ENCODE assay signal across 15 mouse cellular contexts in genomic region chr7:83074399-83074970, GRCm38 (mm10).
DNase-seq lines count a peak whose midpoint lies in the region; ATAC-seq and TF ChIP-seq lines count a peak whose summit lies in the region.
"Had no signal": no experiment of that assay in that cellular context is flagged by ENCODE, and none has a peak within 500 bp of the region (broad histone marks: within the 10 kb centered on the region; RNA-seq: fewer than 3 reads in every experiment).

No protein-coding gene starts in this region.

- H3K27ac ChIP-seq in hindbrain, embryonic 15.5 days (replicated peaks) = no peak overlapping the region
- no peak overlapping the region for H3K27ac ChIP-seq in hindbrain, embryonic 12.5 days
- H3K27ac ChIP-seq in forebrain, embryonic 14.5 days (ENCODE audit: low read depth, low read length) = peak overlapping the region; percentile 64
- no peak overlapping the region for H3K27ac ChIP-seq in thymus, adult 2 months (ENCODE audit: control insufficient read depth, insufficient read depth, low read length)
- H3K27ac ChIP-seq: gastrocnemius, adult 2 months; liver, embryonic 14.5 days; macrophage; neural tube, embryonic 13.5 days had no signal

- H3K4me3 ChIP-seq in hindbrain, embryonic 15.5 days = no peak overlapping the region
- no peak overlapping the region for H3K4me3 ChIP-seq in hindbrain, embryonic 12.5 days
- H3K4me3 ChIP-seq in forebrain, embryonic 14.5 days (ENCODE audit: low read depth, low read length) = no peak overlapping the region
- no peak overlapping the region for H3K4me3 ChIP-seq in thymus, adult 2 months (ENCODE audit: control insufficient read depth, insufficient read depth, low read length)
- H3K4me3 ChIP-seq: gastrocnemius, adult 2 months; neural tube, embryonic 13.5 days had no signal

- H3K4me1 ChIP-seq in hindbrain, embryonic 15.5 days (replicated peaks) = peaks cover 18% of the 10 kb centered on the region
- peaks cover 16% of the 10 kb centered on the region for H3K4me1 ChIP-seq in hindbrain, embryonic 12.5 days
- H3K4me1 ChIP-seq in forebrain, embryonic 14.5 days (ENCODE audit: control insufficient read depth, insufficient read depth, low read length) = peaks cover 10% of the 10 kb centered on the region
- H3K4me1 ChIP-seq in thymus, adult 2 months (replicated peaks; ENCODE audit: control insufficient read depth, insufficient read depth, low read length) = no peaks in the 10 kb centered on the region

- no peaks in the 10 kb centered on the region for H3K9me3 ChIP-seq in hindbrain, embryonic 15.5 days
- no peaks in the 10 kb centered on the region for H3K9me3 ChIP-seq in hindbrain, embryonic 12.5 days (replicated peaks)
- H3K9me3 ChIP-seq in forebrain, embryonic 14.5 days (replicated peaks; ENCODE audit: control insufficient read depth, low read length) = no peaks in the 10 kb centered on the region
- H3K9me3 ChIP-seq: neural tube, embryonic 13.5 days had no signal

- peak overlapping the region; percentile 14; the same call in 1 of the 2 replicates for H3K4me2 ChIP-seq in hindbrain, embryonic 15.5 days
- H3K4me2 ChIP-seq in hindbrain, embryonic 12.5 days (replicated peaks) = no peak overlapping the region
- no peak overlapping the region for H3K4me2 ChIP-seq in forebrain, embryonic 14.5 days (ENCODE audit: low read length)
- H3K4me2 ChIP-seq: neural tube, embryonic 13.5 days had no signal

- no peak overlapping the region for H3K9ac ChIP-seq in hindbrain, embryonic 15.5 days
- H3K9ac ChIP-seq in hindbrain, embryonic 12.5 days = no peak overlapping the region
- H3K9ac ChIP-seq in forebrain, embryonic 14.5 days (ENCODE audit: low read length) = no peak overlapping the region
- H3K9ac ChIP-seq: liver, embryonic 14.5 days; neural tube, embryonic 13.5 days had no signal

- peak; percentile 30 for DNase-seq in brain, adult 2 months (ENCODE audit: low read depth, low spot score)
- DNase-seq in forebrain, embryonic 14.5 days (ENCODE audit: low spot score) = peak; percentile 82
- peak; percentile 42 for DNase-seq in layer of hippocampus, postnatal 36 days
- DNase-seq in thymus, adult 2 months = no peak
- DNase-seq in gastrocnemius, postnatal 10 days = no peak
- DNase-seq: adrenal gland, adult 8-10 months; cerebellum, adult 9-11 months; gastrocnemius, adult 2 months had no signal

- no peaks in the 10 kb centered on the region for H3K36me3 ChIP-seq in hindbrain, embryonic 15.5 days
- H3K36me3 ChIP-seq in hindbrain, embryonic 12.5 days = no peaks in the 10 kb centered on the region
- no peaks in the 10 kb centered on the region for H3K36me3 ChIP-seq in forebrain, embryonic 14.5 days (ENCODE audit: control insufficient read depth, insufficient read depth, low read length)
- no peaks in the 10 kb centered on the region for H3K36me3 ChIP-seq in thymus, adult 2 months (ENCODE audit: control insufficient read depth, insufficient read depth, low read length)
- H3K36me3 ChIP-seq: neural tube, embryonic 13.5 days had no signal

- no peaks in the 10 kb centered on the region for H3K27me3 ChIP-seq in hindbrain, embryonic 15.5 days
- H3K27me3 ChIP-seq in hindbrain, embryonic 12.5 days = no peaks in the 10 kb centered on the region
- no peaks in the 10 kb centered on the region for H3K27me3 ChIP-seq in forebrain, embryonic 14.5 days (replicated peaks; ENCODE audit: control insufficient read depth, insufficient read depth, low read length)
- no peaks in the 10 kb centered on the region for H3K27me3 ChIP-seq in thymus, adult 2 months (ENCODE audit: control insufficient read depth, insufficient read depth, low read length)
- H3K27me3 ChIP-seq: neural tube, embryonic 13.5 days had no signal

- TF ChIP-seq CTCF in thymus, adult 2 months (IDR thresholded peaks at IDR 0.05; ENCODE audit: borderline replicate concordance, control insufficient read depth, extremely low read depth, insufficient read depth, low read length, poor library complexity) = no peak

- 61% methylated on average over 15 of the region's 15 CpGs for WGBS in hindbrain, embryonic 15.5 days
- 75% methylated on average over 15 of the region's 15 CpGs for WGBS in hindbrain, embryonic 12.5 days
- WGBS in forebrain, embryonic 14.5 days = 62% methylated on average over 15 of the region's 15 CpGs
- WGBS in thymus, adult 2 months = 93% methylated on average over 15 of the region's 15 CpGs

- ATAC-seq in hindbrain, embryonic 15.5 days (ENCODE audit: low FRiP score, low read depth) = peak; percentile 44; the same call in 1 of the 2 replicates
- no peak for ATAC-seq in hindbrain, embryonic 12.5 days (ENCODE audit: low FRiP score)
- peak; percentile 83 for ATAC-seq in forebrain, embryonic 14.5 days
- ATAC-seq: CD4-positive, CD25-positive, alpha-beta regulatory T cell, adult 4 months; intestine, embryonic 16.5 days had no signal

- TF ChIP-seq POLR2A in thymus, adult 2 months (IDR thresholded peaks at IDR 0.05; ENCODE audit: control insufficient read depth, extremely low read depth, insufficient read depth, low read length, poor library complexity) = no peak

Comparison
In these comparisons a context has a peak if more than half of its experiments do, and no peak if none do; other contexts are left out.
1. DNase-seq: peak in brain, adult 2 months (single experiment), forebrain, embryonic 14.5 days (single experiment) and layer of hippocampus, postnatal 36 days (2 of 2); none in thymus, adult 2 months (single experiment) and gastrocnemius, postnatal 10 days (single experiment).